Mouse (Mus musculus) cerebellum, postnatal 36 days (tissue): ENCODE results near the gene Klra1.
"Not testable (repeated sequence)": the region's sequence is repeated elsewhere in the genome, so short reads cannot be mapped to it uniquely, and the experiment has no call there.

Source experiments
- DNase-seq, 2 experiments: peaks; one replicate each; pipeline ENCODE4 v3.0.0; 2021 to 2022; ENCODE audit warnings: mixed read lengths in 2 of 2

Gene Klra1

DNA sequence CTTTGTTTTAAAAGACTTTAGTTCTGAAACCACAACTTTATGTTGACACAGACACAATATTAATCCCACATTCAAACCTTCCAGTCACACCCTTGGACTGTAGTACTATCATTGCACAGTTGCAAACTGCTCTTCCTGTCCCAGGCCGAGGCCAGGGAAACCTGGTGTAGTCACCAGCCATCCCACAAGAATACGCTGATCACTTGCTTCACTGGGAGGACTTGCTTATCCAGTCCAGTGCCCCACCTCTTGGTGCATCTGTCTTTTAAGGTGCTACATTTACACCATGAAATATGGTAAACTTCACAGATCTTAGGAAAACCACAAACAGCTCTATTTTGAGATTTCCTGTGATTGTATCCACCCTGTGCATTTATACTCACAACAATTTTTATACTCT is at the start of gene Klra1:
Gene Klra1, minus strand, starts transcription at position 125 of the 400 bp plus-strand sequence.
- DNase-seq: no peak

DNA sequence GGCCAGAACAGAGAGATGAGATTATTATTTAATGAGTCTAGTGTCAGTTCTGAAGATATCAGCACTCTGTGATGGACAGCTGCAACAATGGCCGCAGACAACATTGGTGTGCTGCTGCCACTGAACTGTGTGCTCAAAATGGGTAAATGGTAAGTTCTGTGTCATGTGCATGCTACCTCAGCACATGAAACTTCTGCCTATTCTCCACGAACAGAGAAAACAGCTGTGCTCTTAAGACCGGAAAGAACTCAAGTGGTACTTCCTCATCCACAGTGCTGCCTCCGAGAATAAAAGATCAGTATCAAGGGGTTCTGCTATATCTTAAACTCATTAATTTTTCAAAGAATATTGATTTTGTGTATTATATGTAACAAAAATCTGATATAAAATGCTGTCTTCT is 42.8 kb upstream of the Klra1 start:
- no peak for DNase-seq

GRCm38 (mm10) chr6:130419158-130419557 is 32.5 kb upstream of the Klra1 start:
- no peak for DNase-seq

DNA sequence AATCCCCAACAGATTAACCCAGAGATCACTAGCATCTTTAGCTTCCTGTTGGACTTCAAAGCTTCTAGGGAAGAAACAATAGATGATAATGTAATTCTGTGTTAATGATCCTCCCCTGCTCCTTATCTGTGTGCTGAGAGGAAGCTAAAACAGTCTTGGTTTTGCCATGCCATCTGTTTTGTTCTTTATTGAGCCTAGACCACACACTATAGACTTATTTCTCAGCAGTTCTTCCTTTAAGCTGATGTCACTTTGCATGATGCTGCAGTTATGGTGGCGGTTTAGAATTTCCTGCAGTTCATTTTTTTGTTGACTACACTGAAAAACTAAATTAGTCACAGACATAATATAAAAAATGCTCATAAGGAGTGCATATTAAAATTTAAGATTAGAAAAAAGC is 18.2 kb upstream of the Klra1 start:
- DNase-seq: no peak

DNA sequence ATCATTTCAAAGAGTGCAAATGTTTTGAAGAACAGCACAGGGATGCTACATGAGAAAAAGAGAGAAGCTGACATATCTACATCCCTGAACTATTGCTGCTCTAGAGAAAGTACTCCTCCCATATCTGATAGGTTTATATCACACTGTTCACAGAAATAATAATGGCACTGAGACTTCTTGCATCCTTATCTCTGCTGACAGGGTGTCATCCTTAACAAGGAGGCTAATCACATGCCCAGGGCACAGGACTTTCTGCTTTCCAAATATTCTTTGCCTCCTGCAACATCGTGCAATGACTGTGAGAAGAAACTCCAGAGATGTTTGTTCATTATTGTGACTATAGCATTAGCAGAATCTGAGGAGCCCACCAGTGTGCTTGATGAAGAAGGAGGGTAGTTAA is 871 bp downstream of the Klra1 start:
- DNase-seq: no peak

GRCm38 (mm10) chr6:130382375-130382774 is 4.3 kb downstream of the Klra1 start:
- no peak for DNase-seq

GRCm38 (mm10) chr6:130345381-130345780 is 41.3 kb downstream of the Klra1 start:
- not testable (repeated sequence) for DNase-seq

- not testable (repeated sequence) for DNase-seq
These were observed 44.7 kb downstream of the Klra1 start for GRCm38 (mm10) chr6:130341973-130342372.

DNA sequence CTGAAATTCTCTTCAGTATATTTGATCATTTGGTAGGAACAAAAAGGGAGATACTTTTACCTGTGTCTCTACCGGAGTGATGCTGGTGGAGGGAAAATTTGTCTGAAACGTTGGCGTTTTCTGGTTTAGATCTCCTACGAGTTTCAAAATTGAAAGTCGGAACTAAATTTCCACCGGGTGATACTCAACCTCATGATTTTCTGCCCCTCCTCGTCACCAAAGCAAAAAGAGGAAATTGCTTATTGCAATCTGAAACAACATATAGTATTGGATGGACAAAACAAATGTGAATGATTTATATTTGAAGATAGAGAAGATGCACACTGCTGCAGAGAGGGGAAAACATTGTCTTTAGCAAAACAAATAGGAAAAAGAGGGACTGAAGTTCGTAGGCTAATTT is 49.3 kb downstream of the Klra1 start, which contains the start of gene Klra3:
Gene Klra3, minus strand, starts transcription at position 164 of the 400 bp plus-strand sequence.
- DNase-seq: no peak
